Mouse (Mus musculus) neural tube, embryonic 12.5 days (tissue): Measurements from ENCODE around the gene Rpl21. TPM values are rescaled to one million over a fixed set of nuclear protein-coding genes. Genes with fewer than 3 reads are reported as not detected.
A peak's percentile ranks its signal among the peaks of the same experiment; 100 is the strongest.

ENCODE experiments used
- ATAC-seq: fragments of 200-750 bp; cut with Nextera tagmentation; 2 replicates; pipeline ENCODE4 v1.8.0; 2017; ENCODE audit warnings: low read depth, mild to moderate bottlenecking, moderate TSS enrichment, moderate library complexity; ENCODE audit not compliant: low FRiP score
- H3K27ac ChIP-seq: fragments of 300-500 bp; sonication (generic); 2 replicates; pipeline ENCODE4 v1.5.1; 2016
- H3K27me3 ChIP-seq: fragments of 300-500 bp; sonication (generic); replicated peaks from 2 replicates; pipeline ENCODE4 v1.6.1; 2016; ENCODE audit warnings: mild to moderate bottlenecking
- H3K36me3 ChIP-seq: fragments of 300-500 bp; sonication (generic); 2 replicates; pipeline ENCODE4 v1.6.1; 2016; ENCODE audit warnings: mild to moderate bottlenecking
- H3K4me1 ChIP-seq: fragments of 300-500 bp; sonication (generic); 2 replicates; pipeline ENCODE4 v1.6.1; 2016
- H3K4me2 ChIP-seq: fragments of 300-500 bp; sonication (generic); replicated peaks from 2 replicates; pipeline ENCODE4 v1.6.1; 2016; ENCODE audit warnings: mild to moderate bottlenecking
- H3K4me3 ChIP-seq: fragments of 300-500 bp; sonication (generic); 2 replicates; pipeline ENCODE4 v1.5.1; 2016
- H3K9ac ChIP-seq: fragments of 300-500 bp; sonication (generic); 2 replicates; pipeline ENCODE4 v1.6.1; 2016; ENCODE audit warnings: mild to moderate bottlenecking
- H3K9me3 ChIP-seq: fragments of 300-500 bp; sonication (generic); 2 replicates; pipeline ENCODE4 v1.6.1; 2016; ENCODE audit warnings: mild to moderate bottlenecking
- WGBS: fragments of 180-500 bp; shearing (Covaris S2); methylation state at CpG from one replicate; pipeline ENCODE4 v1.1.7; 2016; 5-methylcytosine and 5-hydroxymethylcytosine counted together
- polyA plus RNA-seq: library from polyadenylated mRNA; unstranded; fragments of >200 nt; fragmentation: Nextera tagmentation; extraction: Ambion mirVana; gene quantifications from 2 replicates; pipeline ENCODE4 v1.2.1, GENCODE M21; 2016

Gene Rpl21
- polyA plus RNA-seq, 1 experiment from 2014 or later: 415 TPM

GRCm38 (mm10) chr5:146806004-146806430, 26.7 kb upstream of the Rpl21 start:
- ATAC-seq: no peak
- no peaks in the 10 kb centered on the region for H3K36me3 ChIP-seq

DNA sequence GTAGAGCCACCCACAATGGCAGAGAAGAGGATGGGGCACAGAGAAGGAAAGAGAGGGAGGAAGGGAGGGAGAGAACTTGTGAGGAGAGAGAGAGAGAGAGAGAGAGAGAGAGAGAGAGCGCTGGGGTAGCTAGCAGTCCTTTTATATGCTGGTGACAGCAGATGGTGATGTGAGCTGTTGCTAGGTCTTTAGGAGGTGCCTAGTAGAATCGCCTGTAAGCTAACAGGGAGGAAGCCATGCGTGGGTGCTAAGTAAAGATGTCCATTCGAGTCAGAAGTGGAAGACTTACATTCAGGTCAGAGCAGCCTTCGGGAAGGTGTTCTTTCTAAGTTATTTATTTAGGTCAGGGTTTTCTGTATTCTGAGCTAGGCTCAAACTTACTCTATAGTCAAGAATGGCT, 22.7 kb upstream of the Rpl21 start:
- no peak for ATAC-seq
- H3K27ac ChIP-seq: no peak overlapping the region
- H3K9me3 ChIP-seq: no peaks in the 10 kb centered on the region
- no peaks in the 10 kb centered on the region for H3K36me3 ChIP-seq
- no peak overlapping the region for H3K9ac ChIP-seq
- 81% methylated on average over 5 of the region's 5 CpGs for WGBS
- H3K4me2 ChIP-seq: no peak overlapping the region
- H3K4me3 ChIP-seq: no peak overlapping the region
- H3K27me3 ChIP-seq: no peaks in the 10 kb centered on the region
- H3K4me1 ChIP-seq: no peaks in the 10 kb centered on the region

More at GRCm38 (mm10) chr5:146806004-146806430, 26.7 kb upstream of the Rpl21 start:
- WGBS: 74% methylated on average over 8 of the region's 8 CpGs
- Histone ChIP-seq H3K27ac (no peak overlapping the region), H3K4me3 (no peak overlapping the region), H3K4me2 (no peak overlapping the region), H3K4me1 (no peaks in the 10 kb centered on the region), H3K9ac (no peak overlapping the region), H3K27me3 (no peaks in the 10 kb centered on the region), H3K9me3 (0 out of 2 replicates have a peak, but pooled peaks cover 8% of the 10 kb centered on the region)

- H3K4me2 ChIP-seq: no peak overlapping the region
- no peak overlapping the region for H3K4me3 ChIP-seq
- 88% methylated on average over 5 of the region's 5 CpGs for WGBS
- ATAC-seq: no peak
- H3K36me3 ChIP-seq: no peaks in the 10 kb centered on the region
- H3K27me3 ChIP-seq: no peaks in the 10 kb centered on the region
- no peaks in the 10 kb centered on the region for H3K9me3 ChIP-seq
- H3K9ac ChIP-seq: no peak overlapping the region
- H3K27ac ChIP-seq: no peak overlapping the region
- H3K4me1 ChIP-seq: no peaks in the 10 kb centered on the region
Measured at GRCm38 (mm10) chr5:146812866-146813265, 19.8 kb upstream of the Rpl21 start.

DNA sequence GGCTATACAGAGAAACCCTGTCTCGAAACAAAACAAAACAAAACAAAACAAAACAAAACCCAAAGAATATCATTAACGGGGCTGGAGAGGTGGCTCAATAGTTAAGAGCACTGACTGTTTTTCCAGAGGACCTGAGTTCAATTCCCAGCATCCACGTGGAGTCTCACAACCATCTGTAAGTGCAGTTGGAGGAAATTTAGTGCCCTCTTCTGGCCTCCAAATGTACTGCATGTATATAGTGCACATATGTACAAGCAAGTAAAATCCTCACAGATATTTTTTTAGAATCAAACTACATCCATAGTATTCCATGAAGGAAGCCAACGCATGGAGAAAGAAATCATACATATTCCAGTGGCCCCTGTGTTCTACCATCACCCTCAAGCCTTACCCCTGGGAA, 19.3 kb upstream of the Rpl21 start:
- Histone ChIP-seq H3K27ac (no peak overlapping the region), H3K9ac (no peak overlapping the region), H3K4me1 (no peaks in the 10 kb centered on the region), H3K27me3 (no peaks in the 10 kb centered on the region), H3K36me3 (no peaks in the 10 kb centered on the region), H3K9me3 (no peaks in the 10 kb centered on the region), H3K4me2 (no peak overlapping the region), H3K4me3 (no peak overlapping the region)
- WGBS: 86% methylated on average over 4 of the region's 4 CpGs
- ATAC-seq: no peak

DNA sequence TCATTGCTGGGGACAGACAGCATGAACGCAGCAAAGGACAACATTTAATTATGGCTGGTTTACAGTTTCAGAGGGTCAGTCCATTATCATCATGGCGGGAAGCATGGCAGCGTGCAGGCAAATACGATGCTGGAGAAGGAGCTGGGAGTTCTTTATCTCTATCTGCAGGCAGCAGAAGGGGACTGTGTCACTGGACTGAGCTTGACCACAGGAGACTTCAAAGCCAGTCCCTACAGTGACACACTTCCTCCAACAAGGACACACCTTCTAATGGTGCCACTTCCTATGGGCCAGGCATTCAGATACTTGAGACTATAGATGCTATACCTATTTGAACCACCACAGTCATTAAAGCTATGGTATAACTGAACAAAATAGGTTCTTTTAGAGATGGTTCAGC, 17.3 kb upstream of the Rpl21 start:
- Histone ChIP-seq H3K27ac (no peak overlapping the region), H3K9me3 (no peaks in the 10 kb centered on the region), H3K4me3 (no peak overlapping the region), H3K4me2 (no peak overlapping the region), H3K9ac (no peak overlapping the region), H3K4me1 (no peaks in the 10 kb centered on the region; the same call in 1 of the 2 replicates), H3K36me3 (no peaks in the 10 kb centered on the region), H3K27me3 (no peaks in the 10 kb centered on the region)
- WGBS: 85% methylated on average over 4 of the region's 4 CpGs
- no peak for ATAC-seq

DNA sequence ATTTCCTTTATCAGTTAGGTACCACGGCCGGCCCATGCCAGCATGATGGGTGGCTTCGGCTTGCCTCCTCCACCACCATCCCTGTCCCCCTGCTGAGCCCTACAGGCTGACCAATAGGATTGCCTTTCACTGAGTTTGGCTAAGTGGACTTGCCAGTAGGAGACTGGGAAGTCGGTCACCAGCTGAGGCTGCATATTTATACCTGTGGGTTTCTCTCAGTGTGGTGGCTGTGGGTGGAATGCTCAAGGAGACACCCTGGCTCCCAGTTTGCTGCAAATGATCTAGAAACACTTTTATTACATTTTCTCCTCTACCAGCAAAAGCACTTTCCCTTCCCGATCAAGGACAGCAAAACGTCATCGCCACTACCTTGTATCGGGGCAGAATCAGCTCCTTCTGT, 15.1 kb upstream of the Rpl21 start:
- no peak overlapping the region for H3K27ac ChIP-seq
- 89% methylated on average over 8 of the region's 8 CpGs for WGBS
- H3K4me2 ChIP-seq: no peak overlapping the region
- no peak overlapping the region for H3K4me3 ChIP-seq
- no peaks in the 10 kb centered on the region for H3K36me3 ChIP-seq
- H3K27me3 ChIP-seq: no peaks in the 10 kb centered on the region
- H3K4me1 ChIP-seq: no peaks in the 10 kb centered on the region; the same call in 1 of the 2 replicates
- H3K9ac ChIP-seq: no peak overlapping the region
- no peak for ATAC-seq
- no peaks in the 10 kb centered on the region for H3K9me3 ChIP-seq

DNA sequence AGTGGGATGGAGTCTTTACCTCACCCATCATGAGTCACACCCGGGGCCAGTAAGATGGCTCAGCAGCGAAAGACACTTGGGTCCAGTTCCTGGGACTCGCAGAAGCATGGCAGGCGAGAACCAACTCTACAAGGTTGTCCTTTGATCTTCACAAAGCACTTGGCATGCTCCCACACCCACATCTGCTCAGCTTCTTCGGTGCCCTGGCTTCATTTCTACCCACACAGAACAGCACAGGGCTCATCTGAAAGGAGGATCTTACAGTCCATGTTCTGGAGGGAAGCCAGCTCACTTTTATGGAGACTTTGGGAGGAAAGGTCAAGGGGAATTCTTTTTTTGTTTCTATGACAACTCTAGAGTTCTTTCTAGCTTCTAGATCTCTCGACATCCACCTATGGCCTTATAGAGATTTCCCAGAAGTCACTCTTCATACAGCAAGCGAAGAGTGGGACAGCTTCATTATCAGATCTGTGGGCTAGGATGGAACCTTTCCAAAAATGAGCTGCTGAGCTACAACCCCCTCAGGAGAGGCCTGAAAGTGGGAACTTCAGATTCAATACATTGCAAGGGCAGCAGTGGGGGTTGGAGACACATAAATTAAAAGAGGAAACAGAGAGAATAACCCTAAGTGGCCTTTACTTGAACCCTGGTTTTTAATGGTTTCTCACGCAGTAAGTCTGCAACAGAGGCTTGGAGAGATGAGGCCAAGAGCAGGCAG, 13.6 kb upstream of the Rpl21 start:
- Histone ChIP-seq H3K9me3 (no peaks in the 10 kb centered on the region), H3K27ac (no peak overlapping the region), H3K4me1 (no peaks in the 10 kb centered on the region; the same call in 1 of the 2 replicates), H3K27me3 (no peaks in the 10 kb centered on the region), H3K36me3 (no peaks in the 10 kb centered on the region), H3K4me2 (no peak overlapping the region), H3K4me3 (no peak overlapping the region), H3K9ac (no peak overlapping the region)
- 69% methylated on average over 8 of the region's 8 CpGs for WGBS
- no peak for ATAC-seq

- H3K4me2 ChIP-seq: no peak overlapping the region
- H3K36me3 ChIP-seq: no peaks in the 10 kb centered on the region
- no peaks in the 10 kb centered on the region for H3K9me3 ChIP-seq
- H3K4me1 ChIP-seq: no peaks in the 10 kb centered on the region; the same call in 1 of the 2 replicates
- no peak overlapping the region for H3K9ac ChIP-seq
- 86% methylated on average over 5 of the region's 5 CpGs for WGBS
- no peak overlapping the region for H3K4me3 ChIP-seq
- H3K27me3 ChIP-seq: no peaks in the 10 kb centered on the region
- H3K27ac ChIP-seq: no peak overlapping the region
- ATAC-seq: no peak
Measured at GRCm38 (mm10) chr5:146823005-146823404, 9.7 kb upstream of the Rpl21 start.

DNA sequence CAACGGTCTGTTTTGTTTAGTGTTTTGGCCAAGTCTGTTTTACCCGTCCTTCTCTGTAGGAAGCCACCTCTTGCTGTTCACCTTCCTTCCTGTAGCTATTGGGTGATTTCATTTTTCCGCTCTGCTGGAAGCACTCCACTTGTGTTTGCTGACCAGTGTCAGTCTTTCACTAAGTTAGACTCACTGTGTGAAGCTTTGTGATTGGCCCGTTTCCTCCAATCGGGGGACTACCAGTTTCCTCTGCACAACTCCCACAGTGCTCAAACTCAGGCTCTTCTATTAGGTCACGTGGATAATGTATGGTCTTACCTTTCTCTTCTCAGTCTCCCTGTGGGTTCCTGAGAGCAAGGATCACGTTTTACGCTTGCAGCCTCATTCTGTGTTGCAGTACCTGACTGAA, 3.2 kb upstream of the Rpl21 start:
- WGBS: 52% methylated on average over 8 of the region's 8 CpGs
- Histone ChIP-seq H3K4me1 (peaks cover 10% of the 10 kb centered on the region), H3K27me3 (no peaks in the 10 kb centered on the region), H3K4me2 (no peak overlapping the region), H3K9ac (no peak overlapping the region), H3K36me3 (peaks cover 4% of the 10 kb centered on the region), H3K27ac (no peak overlapping the region), H3K9me3 (no peaks in the 10 kb centered on the region), H3K4me3 (no peak overlapping the region)
- ATAC-seq: no peak

DNA sequence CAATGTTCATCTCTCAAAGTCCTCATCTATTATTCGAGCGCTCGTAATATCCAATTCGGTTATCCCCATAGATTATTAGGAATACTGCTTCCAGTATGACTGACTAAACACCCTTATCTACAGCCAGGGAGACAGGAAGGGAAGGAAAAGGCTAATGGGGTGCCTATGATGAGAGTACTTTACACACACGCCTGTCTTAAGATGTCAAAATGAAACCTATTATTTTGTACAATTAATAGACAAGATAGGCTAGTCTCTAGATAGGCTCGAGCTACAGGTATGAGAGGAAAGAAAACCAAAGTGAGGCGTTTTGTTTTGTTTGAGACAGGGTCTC, 288 bp upstream of the Rpl21 start:
- peak overlapping the region; percentile 34 for H3K27ac ChIP-seq
- WGBS: 59% methylated on average over 7 of the region's 7 CpGs

GRCm38 (mm10) chr5:146833673-146834201, 1.0 kb downstream of the Rpl21 start:
- H3K4me1 ChIP-seq: peaks cover 11% of the 10 kb centered on the region
- 22% methylated on average over 8 of the region's 8 CpGs for WGBS
- H3K9ac ChIP-seq: peak overlapping the region; percentile 95
- no peaks in the 10 kb centered on the region for H3K9me3 ChIP-seq
- peaks cover 45% of the 10 kb centered on the region for H3K36me3 ChIP-seq
- H3K27me3 ChIP-seq: no peaks in the 10 kb centered on the region
- H3K4me3 ChIP-seq: peak overlapping the region; percentile 90
- H3K4me2 ChIP-seq: peak overlapping the region; percentile 80
- ATAC-seq: no peak
- no peak overlapping the region for H3K27ac ChIP-seq

More for the DNA sequence above, 288 bp upstream of the Rpl21 start:
- H3K9me3 ChIP-seq: no peaks in the 10 kb centered on the region
- H3K4me3 ChIP-seq: peak overlapping the region; percentile 90; the same call in 1 of the 2 replicates
- no peaks in the 10 kb centered on the region for H3K27me3 ChIP-seq
- H3K9ac ChIP-seq: peak overlapping the region; percentile 18; the same call in 1 of the 2 replicates
- H3K36me3 ChIP-seq: peaks cover 32% of the 10 kb centered on the region
- ATAC-seq: no peak; the same call in 1 of the 2 replicates
- H3K4me1 ChIP-seq: peaks cover 11% of the 10 kb centered on the region
- peak overlapping the region; percentile 80 for H3K4me2 ChIP-seq

DNA sequence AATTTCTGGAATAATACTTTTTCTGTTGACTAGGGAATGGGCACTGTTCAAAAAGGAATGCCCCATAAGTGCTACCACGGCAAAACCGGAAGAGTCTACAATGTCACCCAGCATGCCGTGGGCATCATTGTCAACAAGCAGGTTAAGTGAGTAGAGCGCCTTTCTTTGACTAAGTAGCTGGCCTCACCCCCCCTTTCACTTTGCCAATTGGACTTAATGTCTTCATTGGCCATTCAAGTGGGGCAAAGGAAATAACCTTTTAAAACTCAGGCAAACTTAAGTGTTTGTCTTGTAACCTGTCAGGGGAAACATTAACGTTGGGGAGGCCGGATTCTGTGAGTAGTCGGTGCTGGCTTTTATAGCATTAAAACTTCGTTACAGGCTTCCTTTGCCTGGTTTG, 2.3 kb downstream of the Rpl21 start:
- Histone ChIP-seq H3K9ac (no peak overlapping the region), H3K4me2 (no peak overlapping the region), H3K4me3 (no peak overlapping the region), H3K36me3 (peaks cover 48% of the 10 kb centered on the region), H3K4me1 (peaks cover 11% of the 10 kb centered on the region), H3K9me3 (no peaks in the 10 kb centered on the region), H3K27ac (no peak overlapping the region), H3K27me3 (no peaks in the 10 kb centered on the region)
- 86% methylated on average over 8 of the region's 8 CpGs for WGBS
- ATAC-seq: no peak
